Mouse (Mus musculus) brain, adult 2 months (tissue): ENCODE data around the gene Pcsk2.

Experiments used
- DNase-seq: peaks from one replicate; pipeline ENCODE4 v3.0.0; 2011; ENCODE audit warnings: low read depth, low spot score

The Pcsk2 gene

GRCm38 (mm10) chr2:143837291-143837701 lies 291.3 kb downstream of the Pcsk2 start:
- peak; percentile 87 for DNase-seq

GRCm38 (mm10) chr2:143838698-143839097 lies 292.7 kb downstream of the Pcsk2 start:
- no peak for DNase-seq

GRCm38 (mm10) chr2:143839458-143839857 lies 293.5 kb downstream of the Pcsk2 start:
- DNase-seq = no peak

- DNase-seq = no peak
Measured at GRCm38 (mm10) chr2:143840895-143841294, 294.9 kb downstream of the Pcsk2 start.

- DNase-seq = no peak
Measured at GRCm38 (mm10) chr2:143841536-143841935, 295.6 kb downstream of the Pcsk2 start.

GRCm38 (mm10) chr2:143844779-143845178 lies 298.8 kb downstream of the Pcsk2 start:
- DNase-seq = no peak

GRCm38 (mm10) chr2:143846799-143847198 lies 300.8 kb downstream of the Pcsk2 start:
- peak; percentile 18 for DNase-seq

- DNase-seq = no peak
Measured at GRCm38 (mm10) chr2:143847291-143847690, 301.3 kb downstream of the Pcsk2 start.

- DNase-seq = peak; percentile 52
Measured at GRCm38 (mm10) chr2:143851354-143852221, 305.6 kb downstream of the Pcsk2 start.

- DNase-seq = no peak
Measured at GRCm38 (mm10) chr2:143852295-143853275, 306.6 kb downstream of the Pcsk2 start.

GRCm38 (mm10) chr2:143853447-143853846 lies 307.5 kb downstream of the Pcsk2 start:
- DNase-seq = peak; percentile 22

GRCm38 (mm10) chr2:143859166-143859565 lies 313.2 kb downstream of the Pcsk2 start:
- DNase-seq = no peak

- peak; percentile 51 for DNase-seq
Measured at GRCm38 (mm10) chr2:143862484-143863231, 316.7 kb downstream of the Pcsk2 start, which contains the start of gene Bfsp1. Gene Bfsp1 (minus strand): TSS chr2:143863173.

- no peak for DNase-seq
Measured at GRCm38 (mm10) chr2:143864600-143864999, 318.6 kb downstream of the Pcsk2 start.
